Mouse (Mus musculus) central nervous system, embryonic 18 days (tissue): Measurements from ENCODE around the gene Cyb5d2. TPM values are rescaled to one million over a fixed set of nuclear protein-coding genes. Genes with fewer than 3 reads are reported as not detected.

ENCODE experiments used
- polyA plus RNA-seq: library from polyadenylated mRNA; depleted of rRNA; stranded (reverse); fragments of >200 nt; gene quantifications from 2 replicates; pipeline ENCODE4 v1.2.3, GENCODE M21; 2012; rRNA removed

Cyb5d2 gene
- polyA plus RNA-seq, result 5.7 and 6.2 TPM in 2 replicates

DNA sequence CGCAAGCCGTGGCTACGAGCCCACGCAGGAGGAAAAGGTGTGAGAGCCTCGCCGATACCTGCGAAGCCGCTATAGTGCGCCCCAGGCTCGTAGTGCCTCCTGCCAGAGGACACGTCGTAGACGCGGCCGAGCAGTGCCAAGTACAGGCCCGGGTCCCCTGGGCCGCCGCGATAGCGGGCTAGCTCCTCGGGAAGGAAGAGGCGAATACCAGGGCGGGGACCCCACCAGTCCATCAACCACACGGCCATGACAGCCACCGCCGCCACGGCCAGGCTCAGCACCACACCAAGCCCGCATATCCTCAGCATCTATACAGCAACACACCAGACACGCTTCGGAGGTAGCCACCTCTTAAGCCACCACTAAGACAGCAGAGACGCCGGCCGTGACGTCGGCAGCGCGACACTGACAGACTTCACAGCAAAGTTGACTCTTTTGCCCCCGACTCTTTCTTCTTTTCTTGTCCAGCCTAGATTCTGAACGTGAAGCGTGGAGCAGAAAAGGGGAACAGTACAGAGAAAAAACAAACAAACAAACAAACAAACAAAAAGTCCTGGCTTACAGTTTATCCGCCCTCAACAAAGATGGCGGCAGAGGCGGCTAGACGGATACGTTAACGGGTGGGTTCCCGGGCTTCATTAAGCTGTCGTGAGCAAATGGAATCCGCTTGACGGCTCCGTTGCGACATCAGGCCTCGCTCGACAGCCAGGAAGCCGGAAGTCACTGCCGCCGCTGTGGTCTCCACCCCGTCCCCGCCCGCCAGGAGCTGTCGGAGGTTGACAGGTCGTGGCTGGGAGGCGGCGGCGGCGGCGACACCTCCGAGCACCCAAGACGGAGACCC, at the start of gene Cyb5d2, which contains the start of gene Zzef1:
Cyb5d2 (minus strand) TSS at position 688 of the 841 bp plus-strand sequence.
Zzef1 (plus strand) TSS at position 772 of the 841 bp plus-strand sequence.

Other genes with a start within 250 kb of the Cyb5d2 start
- gene Spns3, start 245.6 kb downstream of the Cyb5d2 start, polyA plus RNA-seq, result 0.12 and 0.16 TPM in 2 replicates
- gene Ube2g1, start 188.9 kb downstream of the Cyb5d2 start, polyA plus RNA-seq, result 47.7 and 49.6 TPM in 2 replicates
- 45.6 and 48.3 TPM in 2 replicates for gene Ankfy1, start 106.1 kb downstream of the Cyb5d2 start, polyA plus RNA-seq
- gene Zzef1, start 84 bp upstream of the Cyb5d2 start, polyA plus RNA-seq, result 28.6 and 32.1 TPM in 2 replicates
- 1.3 and 1.7 TPM in 2 replicates for gene Atp2a3, start 165.0 kb upstream of the Cyb5d2 start, polyA plus RNA-seq
- gene P2rx1, start 203.0 kb upstream of the Cyb5d2 start, polyA plus RNA-seq, result 0.24 and 0.25 TPM in 2 replicates
- 28.6 and 30.8 TPM in 2 replicates for gene Camkk1, start 222.9 kb upstream of the Cyb5d2 start, polyA plus RNA-seq